Mouse (Mus musculus) lung, embryonic 14.5 days (tissue): ENCODE results near the gene Hid1. TPM values are rescaled to one million over a fixed set of nuclear protein-coding genes. Genes with fewer than 3 reads are reported as not detected.

Experiments
- ATAC-seq: fragments of 200-750 bp; cut with Nextera tagmentation; 2 replicates; pipeline ENCODE4 v1.8.0; 2017; ENCODE audit warnings: mild to moderate bottlenecking, moderate TSS enrichment, moderate library complexity; ENCODE audit not compliant: insufficient read depth
- DNase-seq: peaks from one replicate; pipeline ENCODE4 v3.0.0-alpha.2; 2015
- H3K27ac ChIP-seq: fragments of 300-500 bp; sonication (generic); 2 replicates; pipeline ENCODE4 v1.5.1; 2014; ENCODE audit warnings: low read depth, mild to moderate bottlenecking, moderate library complexity
- H3K27me3 ChIP-seq: fragments of 300-500 bp; sonication (generic); 2 replicates; pipeline ENCODE4 v1.6.1; 2014; ENCODE audit warnings: low read length, control low read depth; ENCODE audit not compliant: insufficient read depth
- H3K36me3 ChIP-seq: fragments of 300-500 bp; sonication (generic); 2 replicates; pipeline ENCODE4 v1.6.1; 2014; ENCODE audit warnings: control low read depth; ENCODE audit not compliant: insufficient read depth
- H3K4me1 ChIP-seq: fragments of 300-500 bp; sonication (generic); 2 replicates; pipeline ENCODE4 v1.6.1; 2014; ENCODE audit warnings: antibody characterized with exemption, control low read depth; ENCODE audit not compliant: insufficient read depth
- H3K4me2 ChIP-seq: fragments of 300-500 bp; sonication (generic); 2 replicates; pipeline ENCODE4 v1.6.1; 2014; ENCODE audit warnings: mild to moderate bottlenecking
- H3K4me3 ChIP-seq: fragments of 300-500 bp; sonication (generic); 2 replicates; pipeline ENCODE4 v1.5.1; 2014; ENCODE audit warnings: low read depth, low read length
- H3K9ac ChIP-seq: fragments of 300-500 bp; sonication (generic); 2 replicates; pipeline ENCODE4 v1.6.1; 2014
- H3K9me3 ChIP-seq: fragments of 300-500 bp; sonication (generic); 2 replicates; pipeline ENCODE4 v1.6.1; 2016; ENCODE audit warnings: low read depth, low read length, control low read depth
- CTCF ChIP-seq: IDR thresholded peaks from 2 replicates; pipeline ENCODE4 v1.5.1; 2016; ENCODE audit warnings: antibody characterized with exemption, low read depth
- WGBS: fragments of 180-500 bp; shearing (Covaris S2); extraction: QIAGEN DNeasy Blood & Tissue Kit; methylation state at CpG from one replicate; pipeline ENCODE4 v1.1.7; 2014; 5-methylcytosine and 5-hydroxymethylcytosine counted together
- polyA plus RNA-seq: library from polyadenylated mRNA; unstranded; fragments of >200 nt; fragmentation: Nextera tagmentation; extraction: Ambion mirVana; gene quantifications from 2 replicates; pipeline ENCODE4 v1.2.1, GENCODE M21; 2014

Hid1 gene
- polyA plus RNA-seq, 1 experiment from 2014 or later, result 7.4 TPM

GRCm38 (mm10) chr11:115383701-115384474 is 16.3 kb upstream of the Hid1 start:
- ATAC-seq (no peak; the same call in 1 of the 2 replicates), DNase-seq (peak; percentile 85)
- H3K4me3 ChIP-seq, result no peak overlapping the region
- WGBS, result 42% methylated on average over 16 of the region's 16 CpGs
- no peak for TF ChIP-seq CTCF
- H3K36me3 ChIP-seq, result no peaks in the 10 kb centered on the region
- H3K4me1 ChIP-seq, result peaks cover 15% of the 10 kb centered on the region
- no peak overlapping the region; the same call in 1 of the 2 replicates for H3K9ac ChIP-seq
- H3K9me3 ChIP-seq, result no peaks in the 10 kb centered on the region
- peak overlapping the region; percentile 71 for H3K27ac ChIP-seq
- peak overlapping the region; percentile 85 for H3K4me2 ChIP-seq
- H3K27me3 ChIP-seq, result no peaks in the 10 kb centered on the region

GRCm38 (mm10) chr11:115382891-115383290 is 15.3 kb upstream of the Hid1 start:
- H3K9ac ChIP-seq, result peak overlapping the region; percentile 83
- DNase-seq (no peak), ATAC-seq (no peak)
- no peak for TF ChIP-seq CTCF
- peak overlapping the region; percentile 85 for H3K4me2 ChIP-seq
- no peaks in the 10 kb centered on the region for H3K27me3 ChIP-seq
- H3K4me1 ChIP-seq, result peaks cover 15% of the 10 kb centered on the region
- H3K9me3 ChIP-seq, result no peaks in the 10 kb centered on the region
- peak overlapping the region; percentile 74 for H3K4me3 ChIP-seq
- H3K27ac ChIP-seq, result no peak overlapping the region
- 12% methylated on average over 5 of the region's 5 CpGs for WGBS
- no peaks in the 10 kb centered on the region for H3K36me3 ChIP-seq

GRCm38 (mm10) chr11:115381743-115382539 is 14.4 kb upstream of the Hid1 start, which contains the start of gene Cdr2l:
TSS of gene Cdr2l (plus strand) at chr11:115381916.
- WGBS, result under 1% methylated on average over 72 of the region's 76 CpGs
- peak; percentile 92 for ATAC-seq
- peak; percentile 97 for DNase-seq
- no peaks in the 10 kb centered on the region for H3K9me3 ChIP-seq
- no peak for TF ChIP-seq CTCF
- H3K27me3 ChIP-seq, result no peaks in the 10 kb centered on the region
- H3K9ac ChIP-seq, result peak within 1 kb of the TSS; percentile 83
- H3K4me3 ChIP-seq, result peak within 1 kb of the TSS; percentile 74
- no peaks in the 10 kb centered on the region for H3K36me3 ChIP-seq
- peaks cover 15% of the 10 kb centered on the region for H3K4me1 ChIP-seq
- H3K4me2 ChIP-seq, result peak within 1 kb of the TSS; percentile 85
- H3K27ac ChIP-seq, result peak within 1 kb of the TSS; percentile 87

- Histone ChIP-seq H3K36me3 (no peaks in the 10 kb centered on the region), H3K9me3 (no peaks in the 10 kb centered on the region), H3K4me1 (peaks cover 15% of the 10 kb centered on the region), H3K4me2 (peak overlapping the region; percentile 85), H3K9ac (no peak overlapping the region; the same call in 1 of the 2 replicates), H3K27me3 (no peaks in the 10 kb centered on the region), H3K27ac (peak overlapping the region; percentile 87), H3K4me3 (peak overlapping the region; percentile 74)
- DNase-seq (peak; percentile 44), ATAC-seq (no peak)
- WGBS, result 10% methylated on average over 9 of the region's 9 CpGs
- TF ChIP-seq CTCF, result no peak
Observed at GRCm38 (mm10) chr11:115381276-115381675, 13.7 kb upstream of the Hid1 start.

- peaks cover 5% of the 10 kb centered on the region for H3K4me1 ChIP-seq
- no peak overlapping the region for H3K4me3 ChIP-seq
- no peaks in the 10 kb centered on the region for H3K9me3 ChIP-seq
- 75% methylated on average over 7 of the region's 7 CpGs for WGBS
- no peak overlapping the region for H3K27ac ChIP-seq
- no peak for DNase-seq
- no peak overlapping the region for H3K9ac ChIP-seq
- no peak for TF ChIP-seq CTCF
- no peaks in the 10 kb centered on the region for H3K36me3 ChIP-seq
- H3K27me3 ChIP-seq, result peaks cover 17% of the 10 kb centered on the region
- ATAC-seq, result no peak
- no peak overlapping the region for H3K4me2 ChIP-seq
Observed at GRCm38 (mm10) chr11:115377854-115378253, 10.3 kb upstream of the Hid1 start.

GRCm38 (mm10) chr11:115377254-115377653 is 9.7 kb upstream of the Hid1 start:
- no peak for ATAC-seq
- WGBS, result 86% methylated on average over 4 of the region's 4 CpGs

GRCm38 (mm10) chr11:115376722-115377121 is 9.2 kb upstream of the Hid1 start:
- Histone ChIP-seq H3K27me3 (peaks cover 19% of the 10 kb centered on the region), H3K4me3 (no peak overlapping the region), H3K4me2 (no peak overlapping the region), H3K27ac (no peak overlapping the region), H3K4me1 (peaks cover 5% of the 10 kb centered on the region), H3K9me3 (no peaks in the 10 kb centered on the region), H3K36me3 (no peaks in the 10 kb centered on the region), H3K9ac (no peak overlapping the region)
- WGBS, result 63% methylated on average over 7 of the region's 7 CpGs
- ATAC-seq (no peak), DNase-seq (no peak)
- TF ChIP-seq CTCF, result no peak

More at GRCm38 (mm10) chr11:115377254-115377653, 9.7 kb upstream of the Hid1 start:
- H3K27me3 ChIP-seq, result peaks cover 17% of the 10 kb centered on the region
- no peak for DNase-seq
- H3K4me1 ChIP-seq, result peaks cover 5% of the 10 kb centered on the region
- H3K9ac ChIP-seq, result no peak overlapping the region
- TF ChIP-seq CTCF, result no peak
- no peaks in the 10 kb centered on the region for H3K36me3 ChIP-seq
- no peak overlapping the region for H3K27ac ChIP-seq
- H3K4me2 ChIP-seq, result no peak overlapping the region
- H3K4me3 ChIP-seq, result no peak overlapping the region
- H3K9me3 ChIP-seq, result no peaks in the 10 kb centered on the region
